Mouse (Mus musculus): Measurements from ENCODE around the gene Hira. TPM values are rescaled to one million over a fixed set of nuclear protein-coding genes. Genes with fewer than 3 reads are reported as not detected.

Gene Hira
- polyA plus RNA-seq, 1 experiment from 2014 or later = 16.0 TPM

GRCm38 (mm10) chr16:18893840-18894372, 17.1 kb downstream of the Hira start:
- no peak overlapping the region for H3K4me2 ChIP-seq (ENCODE audit: low read depth, low read length, severe bottlenecking)
- H3K9ac ChIP-seq (ENCODE audit: low read length) = no peak overlapping the region
- no peaks in the 10 kb centered on the region for H3K9me3 ChIP-seq (ENCODE audit: control insufficient read depth, low read length)
- DNase-seq (ENCODE audit: low spot score) = no peak
- H3K27ac ChIP-seq (ENCODE audit: low read depth, low read length) = no peak overlapping the region
- H3K36me3 ChIP-seq (ENCODE audit: control insufficient read depth, insufficient read depth, low read length) = peaks cover 12% of the 10 kb centered on the region
- H3K4me3 ChIP-seq (ENCODE audit: low read depth, low read length) = no peak overlapping the region
- WGBS = 87% methylated on average over 4 of the region's 4 CpGs
- no peaks in the 10 kb centered on the region for H3K27me3 ChIP-seq (ENCODE audit: control insufficient read depth, insufficient read depth, low read length)
- no peak for ATAC-seq (replicated peaks; ENCODE audit: low FRiP score)
- H3K4me1 ChIP-seq (replicated peaks; ENCODE audit: control insufficient read depth, insufficient read depth, low read length) = no peaks in the 10 kb centered on the region

- H3K27ac ChIP-seq (ENCODE audit: low read depth, low read length) = no peak overlapping the region
- no peak overlapping the region for H3K4me3 ChIP-seq (ENCODE audit: low read depth, low read length)
- no peaks in the 10 kb centered on the region for H3K4me1 ChIP-seq (replicated peaks; ENCODE audit: control insufficient read depth, insufficient read depth, low read length)
- no peaks in the 10 kb centered on the region for H3K27me3 ChIP-seq (ENCODE audit: control insufficient read depth, insufficient read depth, low read length)
- 84% methylated on average over 3 of the region's 3 CpGs for WGBS
- H3K4me2 ChIP-seq (ENCODE audit: low read depth, low read length, severe bottlenecking) = no peak overlapping the region
- H3K36me3 ChIP-seq (ENCODE audit: control insufficient read depth, insufficient read depth, low read length) = peaks cover 12% of the 10 kb centered on the region
- ATAC-seq (replicated peaks; ENCODE audit: low FRiP score) (no peak), DNase-seq (ENCODE audit: low spot score) (no peak)
- H3K9me3 ChIP-seq (ENCODE audit: control insufficient read depth, low read length) = no peaks in the 10 kb centered on the region
- H3K9ac ChIP-seq (ENCODE audit: low read length) = no peak overlapping the region
These were observed 18.4 kb downstream of the Hira start for GRCm38 (mm10) chr16:18895249-18895648.

- no peaks in the 10 kb centered on the region for H3K27me3 ChIP-seq (ENCODE audit: control insufficient read depth, insufficient read depth, low read length)
- 90% methylated on average over 10 of the region's 10 CpGs for WGBS
- no peak overlapping the region for H3K9ac ChIP-seq (ENCODE audit: low read length)
- peaks cover 12% of the 10 kb centered on the region for H3K36me3 ChIP-seq (ENCODE audit: control insufficient read depth, insufficient read depth, low read length)
- no peaks in the 10 kb centered on the region for H3K9me3 ChIP-seq (ENCODE audit: control insufficient read depth, low read length)
- no peaks in the 10 kb centered on the region for H3K4me1 ChIP-seq (replicated peaks; ENCODE audit: control insufficient read depth, insufficient read depth, low read length)
- H3K27ac ChIP-seq (ENCODE audit: low read depth, low read length) = no peak overlapping the region
- ATAC-seq (replicated peaks; ENCODE audit: low FRiP score) (no peak), DNase-seq (ENCODE audit: low spot score) (no peak)
- H3K4me3 ChIP-seq (ENCODE audit: low read depth, low read length) = no peak overlapping the region
- H3K4me2 ChIP-seq (ENCODE audit: low read depth, low read length, severe bottlenecking) = no peak overlapping the region
These were observed 19.6 kb downstream of the Hira start for GRCm38 (mm10) chr16:18896429-18896828.

GRCm38 (mm10) chr16:18905648-18906047, 28.8 kb downstream of the Hira start:
- DNase-seq (ENCODE audit: low spot score) (no peak), ATAC-seq (replicated peaks; ENCODE audit: low FRiP score) (no peak)
- Histone ChIP-seq H3K4me2 (ENCODE audit: low read depth, low read length, severe bottlenecking) (no peak overlapping the region), H3K4me3 (ENCODE audit: low read depth, low read length) (no peak overlapping the region), H3K27ac (ENCODE audit: low read depth, low read length) (no peak overlapping the region), H3K36me3 (ENCODE audit: control insufficient read depth, insufficient read depth, low read length) (peaks cover 3% of the 10 kb centered on the region; the same call in 1 of the 2 replicates), H3K4me1 (replicated peaks; ENCODE audit: control insufficient read depth, insufficient read depth, low read length) (no peaks in the 10 kb centered on the region), H3K9me3 (ENCODE audit: control insufficient read depth, low read length) (no peaks in the 10 kb centered on the region), H3K9ac (ENCODE audit: low read length) (no peak overlapping the region), H3K27me3 (ENCODE audit: control insufficient read depth, insufficient read depth, low read length) (no peaks in the 10 kb centered on the region)
- 83% methylated on average over 1 of the region's 1 CpGs for WGBS

- H3K36me3 ChIP-seq (ENCODE audit: control insufficient read depth, insufficient read depth, low read length) = peaks cover 6% of the 10 kb centered on the region; the same call in 1 of the 2 replicates
- H3K9me3 ChIP-seq (ENCODE audit: control insufficient read depth, low read length) = no peaks in the 10 kb centered on the region
- ATAC-seq (replicated peaks; ENCODE audit: low FRiP score) (no peak), DNase-seq (ENCODE audit: low spot score) (no peak)
- no peaks in the 10 kb centered on the region for H3K4me1 ChIP-seq (replicated peaks; ENCODE audit: control insufficient read depth, insufficient read depth, low read length)
- no peak overlapping the region for H3K27ac ChIP-seq (ENCODE audit: low read depth, low read length)
- no peak overlapping the region for H3K4me2 ChIP-seq (ENCODE audit: low read depth, low read length, severe bottlenecking)
- no peak overlapping the region for H3K4me3 ChIP-seq (ENCODE audit: low read depth, low read length)
- H3K9ac ChIP-seq (ENCODE audit: low read length) = no peak overlapping the region
- no peaks in the 10 kb centered on the region for H3K27me3 ChIP-seq (ENCODE audit: control insufficient read depth, insufficient read depth, low read length)
- WGBS = 95% methylated on average over 4 of the region's 4 CpGs
These were observed 39.2 kb downstream of the Hira start for GRCm38 (mm10) chr16:18916064-18916463.

- WGBS = 91% methylated on average over 2 of the region's 2 CpGs
These were observed 44.9 kb downstream of the Hira start for GRCm38 (mm10) chr16:18921771-18922170.

GRCm38 (mm10) chr16:18927963-18928362, 51.1 kb downstream of the Hira start:
- peaks cover 4% of the 10 kb centered on the region; the same call in 1 of the 2 replicates for H3K36me3 ChIP-seq (ENCODE audit: control insufficient read depth, insufficient read depth, low read length)
- no peaks in the 10 kb centered on the region for H3K4me1 ChIP-seq (replicated peaks; ENCODE audit: control insufficient read depth, insufficient read depth, low read length)
- no peak overlapping the region for H3K27ac ChIP-seq (ENCODE audit: low read depth, low read length)
- no peak overlapping the region for H3K9ac ChIP-seq (ENCODE audit: low read length)
- WGBS = 100% methylated on average over 1 of the region's 1 CpGs
- ATAC-seq (replicated peaks; ENCODE audit: low FRiP score) (no peak), DNase-seq (ENCODE audit: low spot score) (no peak)
- no peaks in the 10 kb centered on the region for H3K27me3 ChIP-seq (ENCODE audit: control insufficient read depth, insufficient read depth, low read length)
- no peaks in the 10 kb centered on the region for H3K9me3 ChIP-seq (ENCODE audit: control insufficient read depth, low read length)
- H3K4me2 ChIP-seq (ENCODE audit: low read depth, low read length, severe bottlenecking) = no peak overlapping the region
- no peak overlapping the region for H3K4me3 ChIP-seq (ENCODE audit: low read depth, low read length)

More at GRCm38 (mm10) chr16:18921771-18922170, 44.9 kb downstream of the Hira start:
- Histone ChIP-seq H3K4me1 (replicated peaks; ENCODE audit: control insufficient read depth, insufficient read depth, low read length) (no peaks in the 10 kb centered on the region), H3K4me3 (ENCODE audit: low read depth, low read length) (no peak overlapping the region), H3K27me3 (ENCODE audit: control insufficient read depth, insufficient read depth, low read length) (no peaks in the 10 kb centered on the region), H3K9me3 (ENCODE audit: control insufficient read depth, low read length) (no peaks in the 10 kb centered on the region), H3K4me2 (ENCODE audit: low read depth, low read length, severe bottlenecking) (no peak overlapping the region), H3K27ac (ENCODE audit: low read depth, low read length) (no peak overlapping the region), H3K9ac (ENCODE audit: low read length) (no peak overlapping the region), H3K36me3 (ENCODE audit: control insufficient read depth, insufficient read depth, low read length) (peaks cover 10% of the 10 kb centered on the region)
- no peak for DNase-seq (ENCODE audit: low spot score)
- ATAC-seq (replicated peaks; ENCODE audit: low FRiP score) = no peak

GRCm38 (mm10) chr16:18938321-18939082, 61.7 kb downstream of the Hira start:
- 92% methylated on average over 5 of the region's 5 CpGs for WGBS
- H3K36me3 ChIP-seq (ENCODE audit: control insufficient read depth, insufficient read depth, low read length) = peaks cover 7% of the 10 kb centered on the region; the same call in 1 of the 2 replicates
- no peaks in the 10 kb centered on the region for H3K9me3 ChIP-seq (ENCODE audit: control insufficient read depth, low read length)
- H3K4me3 ChIP-seq (ENCODE audit: low read depth, low read length) = no peak overlapping the region
- ATAC-seq (replicated peaks; ENCODE audit: low FRiP score) (no peak), DNase-seq (ENCODE audit: low spot score) (no peak)
- no peaks in the 10 kb centered on the region for H3K27me3 ChIP-seq (ENCODE audit: control insufficient read depth, insufficient read depth, low read length)
- no peak overlapping the region for H3K9ac ChIP-seq (ENCODE audit: low read length)
- H3K4me1 ChIP-seq (replicated peaks; ENCODE audit: control insufficient read depth, insufficient read depth, low read length) = no peaks in the 10 kb centered on the region
- no peak overlapping the region for H3K4me2 ChIP-seq (ENCODE audit: low read depth, low read length, severe bottlenecking)
- no peak overlapping the region for H3K27ac ChIP-seq (ENCODE audit: low read depth, low read length)

GRCm38 (mm10) chr16:18943906-18944305, 67.1 kb downstream of the Hira start:
- Histone ChIP-seq H3K9ac (ENCODE audit: low read length) (no peak overlapping the region), H3K4me3 (ENCODE audit: low read depth, low read length) (no peak overlapping the region), H3K9me3 (ENCODE audit: control insufficient read depth, low read length) (no peaks in the 10 kb centered on the region), H3K27me3 (ENCODE audit: control insufficient read depth, insufficient read depth, low read length) (no peaks in the 10 kb centered on the region), H3K4me2 (ENCODE audit: low read depth, low read length, severe bottlenecking) (no peak overlapping the region), H3K4me1 (replicated peaks; ENCODE audit: control insufficient read depth, insufficient read depth, low read length) (no peaks in the 10 kb centered on the region), H3K27ac (ENCODE audit: low read depth, low read length) (no peak overlapping the region), H3K36me3 (ENCODE audit: control insufficient read depth, insufficient read depth, low read length) (peaks cover 5% of the 10 kb centered on the region; the same call in 1 of the 2 replicates)
- 96% methylated on average over 6 of the region's 6 CpGs for WGBS
- DNase-seq (ENCODE audit: low spot score) (no peak), ATAC-seq (replicated peaks; ENCODE audit: low FRiP score) (no peak)
